Mouse (Mus musculus): ENCODE data around the gene Wnt9a.
"Not testable (repeated sequence)": the region's sequence is repeated elsewhere in the genome, so short reads cannot be mapped to it uniquely, and the experiment has no call there.

The Wnt9a gene

DNA sequence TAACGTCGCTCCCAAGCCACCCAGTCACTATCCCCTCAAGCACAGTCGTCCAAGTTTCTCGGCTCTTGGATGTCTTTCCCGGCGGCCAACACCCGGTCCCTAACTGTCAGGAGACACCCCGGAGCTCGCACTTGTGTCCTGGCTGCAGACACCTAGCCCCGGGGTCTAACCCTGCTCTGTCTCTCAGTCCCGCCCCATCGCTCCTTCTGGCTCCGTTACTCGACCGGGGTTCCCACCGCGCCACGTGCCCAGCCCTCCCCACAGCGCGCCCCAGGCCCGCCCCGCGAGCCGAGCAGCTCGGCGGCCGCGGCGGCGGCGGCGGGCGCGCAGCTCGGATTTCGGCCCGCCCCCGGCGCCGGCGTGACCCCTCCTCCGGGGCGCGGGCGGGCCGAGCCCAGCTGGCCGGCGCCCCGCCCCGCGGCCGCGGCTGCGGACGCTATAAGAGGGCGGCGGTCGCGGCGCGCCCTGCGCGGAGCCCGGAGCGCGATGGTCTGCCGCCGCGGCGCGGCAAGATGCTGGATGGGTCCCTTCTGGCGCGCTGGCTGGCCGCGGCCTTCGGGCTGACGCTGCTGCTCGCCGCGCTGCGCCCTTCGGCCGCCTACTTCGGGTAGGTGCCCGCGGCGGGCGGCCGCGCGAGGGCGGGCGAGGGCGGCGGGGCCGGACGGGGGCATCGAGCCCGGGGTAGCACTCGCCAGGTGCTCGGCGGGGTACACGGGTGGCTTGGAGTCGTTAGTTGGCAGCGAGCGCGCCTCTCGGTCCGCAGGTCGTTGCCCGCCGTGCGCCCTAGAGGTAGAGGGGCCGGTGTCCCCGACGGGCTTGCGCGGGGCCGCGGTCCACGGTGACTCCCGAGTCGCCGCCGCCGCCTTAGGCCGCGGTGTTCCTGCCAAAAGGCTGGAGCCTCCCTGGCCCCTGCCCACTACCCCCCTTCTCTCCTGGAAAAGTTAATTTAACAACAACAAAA is at the start of gene Wnt9a:
Gene Wnt9a, plus strand, starts transcription at position 468 of the 961 bp plus-strand sequence.
- DNase-seq, result no peak

GRCm38 (mm10) chr11:59259647-59260046 is 47.1 kb upstream of the Wnt9a start:
- DNase-seq, result no peak

GRCm38 (mm10) chr11:59260706-59261493 is 45.8 kb upstream of the Wnt9a start:
- DNase-seq, result no peak

- DNase-seq, result no peak
Measured at GRCm38 (mm10) chr11:59262308-59262707, 44.4 kb upstream of the Wnt9a start.

- DNase-seq, result no peak
Measured at GRCm38 (mm10) chr11:59263870-59264563, 42.7 kb upstream of the Wnt9a start.

GRCm38 (mm10) chr11:59264593-59264992 is 42.1 kb upstream of the Wnt9a start:
- DNase-seq, result no peak

- DNase-seq, result no peak
Measured at GRCm38 (mm10) chr11:59265154-59265813, 41.4 kb upstream of the Wnt9a start.

DNA sequence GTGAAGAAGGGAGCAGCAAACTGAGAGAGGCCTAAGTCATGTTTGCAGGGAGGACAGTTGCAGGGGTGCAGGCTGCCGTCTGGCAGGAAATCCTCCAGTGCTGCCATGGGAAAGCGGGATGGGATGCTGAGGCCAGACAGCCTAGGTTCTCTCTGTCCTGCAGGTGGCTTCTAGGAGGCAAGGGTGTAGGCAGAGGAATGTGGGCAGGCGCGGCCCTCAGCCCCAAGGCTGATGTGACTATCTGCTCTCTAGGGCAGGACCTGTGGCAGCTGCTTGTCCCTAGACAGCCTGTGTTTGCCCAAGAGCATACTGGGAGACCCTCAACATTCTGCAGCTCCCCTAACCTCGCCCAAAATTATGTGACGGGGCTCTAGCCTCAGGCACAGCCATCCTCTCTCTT is 40.0 kb upstream of the Wnt9a start:
- DNase-seq, result no peak

- no peak for DNase-seq
Measured at GRCm38 (mm10) chr11:59274184-59274583, 32.5 kb upstream of the Wnt9a start.

GRCm38 (mm10) chr11:59276877-59277276 is 29.9 kb upstream of the Wnt9a start:
- no peak for DNase-seq

- DNase-seq, result no peak
Measured at GRCm38 (mm10) chr11:59278047-59278446, 28.7 kb upstream of the Wnt9a start.

DNA sequence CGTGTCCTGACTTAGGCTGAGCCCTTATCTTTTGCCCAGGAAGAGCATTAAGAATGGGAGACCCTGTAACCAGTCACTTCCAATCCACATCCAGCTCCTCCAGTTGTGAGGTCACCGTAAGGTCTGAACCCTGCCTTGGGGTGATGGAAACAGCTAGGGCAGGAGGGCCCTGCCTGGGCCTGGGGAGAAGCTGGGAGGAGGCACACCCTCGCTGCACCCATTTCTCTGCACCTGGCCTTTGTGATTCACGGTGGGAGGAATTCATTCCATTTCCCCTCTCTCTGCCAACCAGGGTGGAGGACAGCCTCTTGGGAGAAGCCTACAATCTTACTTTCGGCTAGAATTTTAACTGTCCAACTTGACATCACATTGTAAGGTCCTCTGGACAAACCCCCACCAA is 24.6 kb upstream of the Wnt9a start:
- no peak for DNase-seq

- DNase-seq, result no peak
Measured at GRCm38 (mm10) chr11:59282933-59283332, 23.8 kb upstream of the Wnt9a start.

DNA sequence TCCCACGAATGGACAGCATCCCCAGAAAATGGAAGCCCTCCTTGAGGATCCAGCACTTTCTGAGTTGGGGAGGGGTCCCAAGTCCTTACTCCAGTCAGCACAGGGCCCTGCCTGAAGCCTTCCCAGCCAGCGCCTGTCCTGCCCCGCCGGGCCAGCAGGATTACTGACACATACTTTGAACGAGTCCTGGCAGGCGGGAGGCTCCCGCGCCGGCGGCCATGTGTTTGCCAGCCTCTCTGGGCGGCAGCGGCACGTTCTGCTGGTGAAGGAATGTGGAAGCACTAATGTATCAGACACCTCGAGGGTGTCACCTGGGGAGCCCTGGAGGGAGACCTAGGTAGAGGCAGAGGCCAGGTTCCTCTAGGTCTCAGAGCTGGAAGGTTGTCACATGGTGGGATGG is 22.6 kb upstream of the Wnt9a start:
- DNase-seq, result no peak

GRCm38 (mm10) chr11:59289706-59290105 is 17.0 kb upstream of the Wnt9a start:
- DNase-seq, result no peak

- no peak for DNase-seq
Measured at GRCm38 (mm10) chr11:59290702-59291303, 15.9 kb upstream of the Wnt9a start, which contains the start of gene Wnt3a. Gene Wnt3a (minus strand): TSS chr11:59290752.

DNA sequence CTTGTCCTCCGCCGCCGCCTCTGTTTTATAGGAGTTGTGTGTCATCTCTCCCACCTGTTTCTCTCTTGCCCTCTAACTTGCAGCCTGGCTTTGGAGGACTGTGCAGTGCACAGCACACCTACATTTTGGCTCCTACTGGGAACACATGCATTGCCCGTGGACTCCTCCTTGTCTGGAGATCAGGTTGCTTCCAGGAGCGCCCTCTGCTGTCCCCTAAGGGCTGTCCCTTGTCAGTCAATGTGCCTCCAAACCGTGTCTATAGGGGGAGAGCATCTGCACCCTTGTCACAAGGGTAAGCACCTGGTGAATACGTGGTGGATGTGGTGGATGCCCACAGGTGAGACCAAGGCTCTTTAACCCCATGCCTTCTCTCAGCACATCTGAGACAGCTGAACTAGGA is 13.1 kb upstream of the Wnt9a start:
- peak; percentile 51 for DNase-seq

DNA sequence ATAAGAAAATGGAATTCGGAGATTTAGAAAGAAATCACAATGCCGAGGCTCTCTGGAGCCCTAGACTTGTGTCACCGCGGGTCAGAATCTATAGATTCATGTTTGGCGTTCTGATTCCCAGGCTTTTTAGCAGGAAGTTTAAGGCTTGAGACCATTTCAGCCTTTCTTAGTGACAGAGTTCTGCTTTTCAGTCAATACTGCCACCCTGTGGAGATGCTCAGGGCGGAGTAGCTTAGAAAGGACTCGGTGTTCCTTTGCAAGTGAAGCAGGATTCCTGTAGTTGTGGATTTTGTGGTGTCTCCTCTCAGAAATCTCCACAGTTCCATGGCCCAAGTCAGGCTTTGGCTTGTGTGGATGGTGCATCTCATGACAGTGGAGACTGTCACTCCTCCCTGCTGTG is 8.8 kb upstream of the Wnt9a start:
- no peak for DNase-seq

- peak; percentile 32 for DNase-seq
Measured at GRCm38 (mm10) chr11:59300185-59300584, 6.5 kb upstream of the Wnt9a start.

GRCm38 (mm10) chr11:59301053-59301452 is 5.7 kb upstream of the Wnt9a start:
- DNase-seq, result not testable (repeated sequence)

DNA sequence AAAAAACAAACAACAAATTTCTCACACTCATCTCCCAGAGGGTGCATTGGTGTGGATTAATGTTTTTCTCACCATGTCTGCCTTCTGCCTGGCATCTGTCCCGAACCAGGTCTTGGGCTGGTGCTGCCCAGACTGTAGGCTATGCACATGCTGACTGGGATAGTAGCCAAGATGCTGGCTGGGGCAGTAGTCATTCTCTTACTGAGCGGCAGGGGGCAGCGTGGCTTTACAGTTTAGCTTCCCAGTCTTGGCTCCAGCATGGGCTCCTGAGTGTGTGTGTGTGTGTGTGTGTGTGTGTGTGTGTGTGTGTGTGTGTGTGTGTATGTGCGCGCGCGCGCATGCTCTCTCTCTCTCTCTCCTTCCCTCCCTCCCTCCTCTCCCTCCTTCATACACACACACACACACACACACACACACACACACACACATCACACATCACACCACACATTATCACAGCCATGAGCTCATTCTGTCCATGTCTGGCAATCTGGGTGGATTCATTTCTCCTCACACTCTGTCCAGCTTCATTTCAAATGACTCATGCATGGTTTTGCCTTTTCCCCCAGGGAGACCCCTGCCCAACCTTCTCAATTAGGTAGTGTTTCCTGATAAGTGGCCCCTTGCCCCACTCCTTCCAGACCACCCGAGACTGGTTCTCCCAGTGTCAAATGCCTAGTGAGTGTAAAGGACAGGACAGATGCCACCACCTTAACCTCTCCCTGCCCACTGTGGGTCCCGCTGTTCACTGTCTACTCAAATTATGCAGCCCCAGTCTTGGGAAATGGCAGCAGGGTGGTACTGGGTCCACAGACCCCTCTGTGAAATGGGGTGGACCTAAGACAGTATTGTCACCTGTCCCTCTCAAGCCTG is 3.8 kb upstream of the Wnt9a start:
- DNase-seq, result peak; percentile 65
